Mouse (Mus musculus) heart, postnatal 0 days (tissue): ENCODE results near the gene Kctd2.

Experiments
- CTCF ChIP-seq: IDR thresholded peaks from 2 replicates; pipeline ENCODE4 v1.5.1; 2016; ENCODE audit warnings: antibody characterized with exemption, control low read depth, low read depth
- EP300 ChIP-seq: IDR thresholded peaks from 2 replicates; pipeline ENCODE4 v1.6.1; 2016; ENCODE audit warnings: antibody characterized with exemption, low read depth

GRCm38 (mm10) chr11:115473626-115474275, 53.8 kb downstream of the Kctd2 start:
- TF ChIP-seq CTCF (peak; percentile 99), EP300 (no peak)
